Mouse (Mus musculus): Measurements from ENCODE around the gene Naa25. TPM values are rescaled to one million over a fixed set of nuclear protein-coding genes. Genes with fewer than 3 reads are reported as not detected.

Gene Naa25
- polyA plus RNA-seq, 1 experiment from 2014 or later, result 47.3 TPM

- no peaks in the 10 kb centered on the region for H3K9me3 ChIP-seq
- no peak overlapping the region for H3K27ac ChIP-seq
- DNase-seq (ENCODE audit: low spot score), result no peak
- H3K27me3 ChIP-seq (ENCODE audit: insufficient read depth, poor library complexity, severe bottlenecking), result no peaks in the 10 kb centered on the region
- H3K36me3 ChIP-seq, result peaks cover 67% of the 10 kb centered on the region
- H3K4me3 ChIP-seq, result no peak overlapping the region
- WGBS, result 97% methylated on average over 3 of the region's 3 CpGs
- H3K4me1 ChIP-seq, result peaks cover 21% of the 10 kb centered on the region
Measured at GRCm38 (mm10) chr5:121448450-121448849, 50.7 kb downstream of the Naa25 start.

GRCm38 (mm10) chr5:121449976-121450375 lies 52.2 kb downstream of the Naa25 start:
- Histone ChIP-seq H3K27me3 (ENCODE audit: insufficient read depth, poor library complexity, severe bottlenecking) (no peaks in the 10 kb centered on the region), H3K4me3 (no peak overlapping the region), H3K9me3 (no peaks in the 10 kb centered on the region), H3K27ac (no peak overlapping the region), H3K36me3 (peaks cover 52% of the 10 kb centered on the region), H3K4me1 (peaks cover 35% of the 10 kb centered on the region)
- no peak for DNase-seq (ENCODE audit: low spot score)
- WGBS, result 73% methylated on average over 6 of the region's 6 CpGs

GRCm38 (mm10) chr5:121450476-121450875 lies 52.7 kb downstream of the Naa25 start:
- WGBS, result 87% methylated on average over 9 of the region's 9 CpGs
- Histone ChIP-seq H3K4me3 (no peak overlapping the region), H3K27ac (no peak overlapping the region), H3K4me1 (peaks cover 35% of the 10 kb centered on the region), H3K36me3 (peaks cover 47% of the 10 kb centered on the region), H3K9me3 (no peaks in the 10 kb centered on the region), H3K27me3 (ENCODE audit: insufficient read depth, poor library complexity, severe bottlenecking) (no peaks in the 10 kb centered on the region)
- no peak for DNase-seq (ENCODE audit: low spot score)

GRCm38 (mm10) chr5:121451203-121451602 lies 53.5 kb downstream of the Naa25 start:
- Histone ChIP-seq H3K4me1 (peaks cover 38% of the 10 kb centered on the region), H3K36me3 (peaks cover 40% of the 10 kb centered on the region), H3K9me3 (no peaks in the 10 kb centered on the region), H3K4me3 (peak overlapping the region; percentile 79), H3K27me3 (ENCODE audit: insufficient read depth, poor library complexity, severe bottlenecking) (no peaks in the 10 kb centered on the region), H3K27ac (peak overlapping the region; percentile 99)
- no peak for DNase-seq (ENCODE audit: low spot score)
- WGBS, result 34% methylated on average over 8 of the region's 8 CpGs

DNA sequence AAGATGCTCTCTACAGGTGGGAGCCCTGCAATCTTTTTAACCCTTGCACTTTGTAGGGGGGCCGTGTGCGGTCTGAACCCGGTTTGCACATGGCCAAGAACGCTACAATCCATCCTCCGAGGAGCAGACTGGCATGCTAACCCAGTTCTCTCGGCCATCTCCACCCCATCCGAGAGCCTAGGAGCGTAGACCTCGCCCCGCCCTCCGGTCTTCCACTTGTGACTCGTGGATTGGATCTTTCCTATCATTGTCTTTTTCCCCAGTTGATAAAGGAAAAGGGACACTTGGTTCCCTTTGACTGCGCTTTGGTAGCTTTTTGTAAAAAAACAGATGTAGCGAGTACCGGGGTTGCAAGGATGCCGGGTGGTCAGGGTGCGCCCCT lies 53.9 kb downstream of the Naa25 start, which contains the start of gene Tmem116:
Tmem116 (plus strand) TSS at position 250 of the 382 bp plus-strand sequence.
- Histone ChIP-seq H3K27ac (peak within 1 kb of the TSS; percentile 99), H3K36me3 (peaks cover 35% of the 10 kb centered on the region), H3K9me3 (no peaks in the 10 kb centered on the region), H3K4me3 (peak within 1 kb of the TSS; percentile 79), H3K4me1 (peaks cover 38% of the 10 kb centered on the region), H3K27me3 (ENCODE audit: insufficient read depth, poor library complexity, severe bottlenecking) (no peaks in the 10 kb centered on the region)
- under 1% methylated on average over 17 of the region's 17 CpGs for WGBS
- DNase-seq (ENCODE audit: low spot score), result no peak

DNA sequence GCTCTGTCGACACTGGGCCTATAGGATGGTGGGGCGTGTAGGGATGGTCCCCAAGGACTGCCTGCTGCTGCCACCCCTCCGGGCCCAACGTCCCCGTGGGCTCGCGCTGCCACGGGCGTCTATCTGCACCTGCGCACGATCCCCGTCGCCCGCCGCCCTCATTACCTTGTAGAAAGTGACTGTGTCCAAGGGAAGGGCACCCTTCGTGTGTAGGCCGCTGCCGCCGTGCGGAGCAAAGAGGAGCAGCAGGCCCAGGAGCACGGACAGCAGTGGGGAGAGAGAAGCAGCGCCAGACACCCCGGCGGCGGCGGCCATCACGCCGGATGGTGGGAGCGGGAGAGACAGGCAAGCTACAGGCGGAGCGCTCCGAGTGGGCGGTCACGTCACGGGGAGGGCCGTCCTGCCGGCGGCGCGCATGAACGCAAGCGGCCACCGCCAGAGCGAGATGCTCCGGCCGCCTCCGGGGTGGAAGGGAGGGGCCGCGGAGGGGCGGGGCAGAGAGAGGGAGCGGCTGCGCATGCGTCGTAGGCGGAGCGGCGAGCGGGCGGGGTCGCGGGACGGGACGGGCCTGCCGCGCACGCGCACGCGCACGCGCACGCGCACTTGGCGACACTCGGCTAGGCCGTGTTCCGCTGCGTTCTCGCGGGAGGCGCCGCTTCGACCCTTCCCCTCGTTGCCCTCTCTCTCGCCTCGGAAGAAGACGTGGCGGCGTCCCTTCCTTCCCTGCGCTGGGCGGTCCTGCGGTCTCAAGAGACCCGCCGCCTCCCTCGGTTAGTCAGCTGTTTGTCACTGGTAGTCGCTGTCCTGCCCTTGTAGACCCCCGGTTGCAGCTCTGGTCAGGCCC lies 54.5 kb downstream of the Naa25 start, which contains the start of gene Erp29:
Erp29 (minus strand) TSS at position 481 of the 844 bp plus-strand sequence.
- no peaks in the 10 kb centered on the region for H3K27me3 ChIP-seq (ENCODE audit: insufficient read depth, poor library complexity, severe bottlenecking)
- H3K4me1 ChIP-seq, result peaks cover 38% of the 10 kb centered on the region
- WGBS, result under 1% methylated on average over 94 of the region's 97 CpGs
- peak within 1 kb of the TSS; percentile 79 for H3K4me3 ChIP-seq
- H3K36me3 ChIP-seq, result peaks cover 29% of the 10 kb centered on the region
- H3K27ac ChIP-seq, result peak within 1 kb of the TSS; percentile 99
- peak; percentile 98 for DNase-seq (ENCODE audit: low spot score)
- H3K9me3 ChIP-seq, result no peaks in the 10 kb centered on the region

- H3K27ac ChIP-seq, result peak overlapping the region; percentile 99
- no peak for DNase-seq (ENCODE audit: low spot score)
- 7% methylated on average over 9 of the region's 9 CpGs for WGBS
- no peaks in the 10 kb centered on the region for H3K9me3 ChIP-seq
- H3K4me1 ChIP-seq, result peaks cover 38% of the 10 kb centered on the region
- no peaks in the 10 kb centered on the region for H3K27me3 ChIP-seq (ENCODE audit: insufficient read depth, poor library complexity, severe bottlenecking)
- H3K36me3 ChIP-seq, result peaks cover 23% of the 10 kb centered on the region
- H3K4me3 ChIP-seq, result peak overlapping the region; percentile 79
Measured at GRCm38 (mm10) chr5:121452906-121453305, 55.2 kb downstream of the Naa25 start.

- WGBS, result 82% methylated on average over 13 of the region's 13 CpGs
- DNase-seq (ENCODE audit: low spot score), result no peak
- Histone ChIP-seq H3K4me3 (peak overlapping the region; percentile 79), H3K4me1 (peaks cover 38% of the 10 kb centered on the region), H3K27me3 (ENCODE audit: insufficient read depth, poor library complexity, severe bottlenecking) (no peaks in the 10 kb centered on the region), H3K36me3 (peaks cover 13% of the 10 kb centered on the region), H3K9me3 (no peaks in the 10 kb centered on the region), H3K27ac (peak overlapping the region; percentile 99)
Measured at GRCm38 (mm10) chr5:121453743-121454502, 56.2 kb downstream of the Naa25 start.

- H3K36me3 ChIP-seq, result peaks cover 7% of the 10 kb centered on the region
- 86% methylated on average over 3 of the region's 3 CpGs for WGBS
- H3K9me3 ChIP-seq, result no peaks in the 10 kb centered on the region
- H3K4me1 ChIP-seq, result peaks cover 38% of the 10 kb centered on the region
- no peak for DNase-seq (ENCODE audit: low spot score)
- H3K27me3 ChIP-seq (ENCODE audit: insufficient read depth, poor library complexity, severe bottlenecking), result no peaks in the 10 kb centered on the region
- H3K27ac ChIP-seq, result peak overlapping the region; percentile 99; the same call in 1 of the 2 replicates
- H3K4me3 ChIP-seq, result no peak overlapping the region; the same call in 1 of the 2 replicates
Measured at GRCm38 (mm10) chr5:121454503-121454782, 56.7 kb downstream of the Naa25 start.

GRCm38 (mm10) chr5:121455510-121456265 lies 58.0 kb downstream of the Naa25 start:
- Histone ChIP-seq H3K36me3 (no peaks in the 10 kb centered on the region; the same call in 1 of the 2 replicates), H3K4me3 (no peak overlapping the region), H3K9me3 (no peaks in the 10 kb centered on the region), H3K27me3 (ENCODE audit: insufficient read depth, poor library complexity, severe bottlenecking) (no peaks in the 10 kb centered on the region), H3K27ac (no peak overlapping the region), H3K4me1 (peaks cover 38% of the 10 kb centered on the region)
- no peak for DNase-seq (ENCODE audit: low spot score)
- 73% methylated on average over 9 of the region's 9 CpGs for WGBS

GRCm38 (mm10) chr5:121461339-121462170 lies 63.8 kb downstream of the Naa25 start:
- no peak for DNase-seq (ENCODE audit: low spot score)
- Histone ChIP-seq H3K36me3 (no peaks in the 10 kb centered on the region), H3K4me3 (no peak overlapping the region), H3K27me3 (ENCODE audit: insufficient read depth, poor library complexity, severe bottlenecking) (no peaks in the 10 kb centered on the region), H3K4me1 (peaks cover 19% of the 10 kb centered on the region; the same call in 1 of the 2 replicates), H3K9me3 (no peaks in the 10 kb centered on the region), H3K27ac (no peak overlapping the region)
- 33% methylated on average over 4 of the region's 4 CpGs for WGBS

DNA sequence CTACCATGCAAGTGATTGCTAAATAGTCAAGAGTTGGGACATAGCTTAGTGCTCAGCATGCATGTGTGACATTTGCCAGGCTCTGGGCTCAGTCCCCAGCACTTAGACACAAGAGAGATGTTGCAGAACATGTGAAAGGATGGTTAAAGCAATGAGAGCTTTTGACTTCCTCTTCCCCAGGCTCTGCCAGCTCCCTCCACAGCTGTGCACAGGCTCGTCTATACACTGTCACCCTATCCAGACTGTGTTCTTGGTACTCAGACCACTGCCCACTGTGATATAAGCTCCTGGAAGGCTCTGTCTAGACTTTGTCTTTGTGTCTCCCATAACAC lies 64.4 kb downstream of the Naa25 start:
- no peak overlapping the region for H3K27ac ChIP-seq
- WGBS, result 14% methylated on average over 1 of the region's 1 CpGs
- H3K4me1 ChIP-seq, result peaks cover 19% of the 10 kb centered on the region; the same call in 1 of the 2 replicates

More for the DNA sequence above, 64.4 kb downstream of the Naa25 start:
- Histone ChIP-seq H3K4me3 (no peak overlapping the region), H3K36me3 (no peaks in the 10 kb centered on the region), H3K27me3 (ENCODE audit: insufficient read depth, poor library complexity, severe bottlenecking) (no peaks in the 10 kb centered on the region), H3K9me3 (no peaks in the 10 kb centered on the region)
- no peak for DNase-seq (ENCODE audit: low spot score)
